Mouse (Mus musculus): ENCODE measurements around the gene Dnajc28.

GRCm38 (mm10) chr16:91595076-91595475 is 23.8 kb downstream of the Dnajc28 start:
- TF ChIP-seq CTCF (conservative IDR thresholded peaks at IDR 0.05; ENCODE audit: low read length) (no peak), NANOG (IDR thresholded peaks at IDR 0.05; ENCODE audit: borderline replicate concordance, low read length) (no peak), POU5F1 (IDR thresholded peaks at IDR 0.05; ENCODE audit: borderline replicate concordance, low read length) (no peak)
